Mouse (Mus musculus) brain, embryonic 14.5 days (tissue): ENCODE measurements around the gene Armc3.

Experiments used
- CTCF ChIP-seq: fragments of 200-500 bp; IDR thresholded peaks from 2 replicates; pipeline ENCODE4 v1.5.1; 2012; ENCODE audit warnings: inconsistent platforms, mild to moderate bottlenecking, moderate library complexity, borderline replicate concordance; ENCODE audit not compliant: insufficient read depth, insufficient read length; ENCODE audit errors: extremely low read depth
- POLR2A ChIP-seq: fragments of 200-500 bp; IDR thresholded peaks from 2 replicates; pipeline ENCODE4 v1.6.1; 2012; ENCODE audit warnings: mild to moderate bottlenecking, inconsistent platforms, borderline replicate concordance; ENCODE audit not compliant: poor library complexity, insufficient read depth, insufficient read length, severe bottlenecking; ENCODE audit errors: extremely low read depth

GRCm38 (mm10) chr2:19316691-19317090, 117.6 kb downstream of the Armc3 start:
- TF ChIP-seq POLR2A (no peak), CTCF (no peak)
